Mouse (Mus musculus) liver, embryonic 11.5 days (tissue): Measurements from ENCODE around the gene Rbm47. TPM values are rescaled to one million over a fixed set of nuclear protein-coding genes. Genes with fewer than 3 reads are reported as not detected.
"Not testable (repeated sequence)": the region's sequence is repeated elsewhere in the genome, so short reads cannot be mapped to it uniquely, and the experiment has no call there.

Experiments
- ATAC-seq: fragments of 200-750 bp; cut with Nextera tagmentation; replicated peaks from 2 replicates; pipeline ENCODE4 v1.8.0; 2017; ENCODE audit warnings: moderate number of reproducible peaks, mild to moderate bottlenecking, moderate TSS enrichment, moderate library complexity; ENCODE audit not compliant: low FRiP score
- DNase-seq: peaks from one replicate; pipeline ENCODE4 v3.0.0-alpha.2; 2017; ENCODE audit warnings: low spot score
- H3K27ac ChIP-seq: fragments of 300-500 bp; sonication (generic); 2 replicates; pipeline ENCODE4 v1.5.1; 2014; ENCODE audit warnings: mild to moderate bottlenecking, low read depth, low read length, control low read depth
- H3K27me3 ChIP-seq: fragments of 300-500 bp; sonication (generic); replicated peaks from 2 replicates; pipeline ENCODE4 v1.6.1; 2014; ENCODE audit warnings: low read length, mixed read lengths; ENCODE audit not compliant: control insufficient read depth, insufficient read depth
- H3K36me3 ChIP-seq: fragments of 300-500 bp; sonication (generic); 2 replicates; pipeline ENCODE4 v1.6.1; 2014; ENCODE audit warnings: mild to moderate bottlenecking, low read length, moderate library complexity, mixed read lengths; ENCODE audit not compliant: control insufficient read depth, insufficient read depth
- H3K4me1 ChIP-seq: fragments of 300-500 bp; sonication (generic); replicated peaks from 2 replicates; pipeline ENCODE4 v1.6.1; 2014; ENCODE audit warnings: low read length, mixed read lengths; ENCODE audit not compliant: control insufficient read depth, insufficient read depth
- H3K4me2 ChIP-seq: fragments of 300-500 bp; sonication (generic); 2 replicates; pipeline ENCODE4 v1.6.1; 2014; ENCODE audit warnings: mild to moderate bottlenecking, control low read depth, moderate library complexity
- H3K4me3 ChIP-seq: fragments of 300-500 bp; sonication (generic); 2 replicates; pipeline ENCODE4 v1.5.1; 2014; ENCODE audit warnings: low read depth, low read length, control low read depth
- H3K9ac ChIP-seq: fragments of 300-500 bp; sonication (generic); 2 replicates; pipeline ENCODE4 v1.6.1; 2014; ENCODE audit warnings: low read depth, low read length, control low read depth
- H3K9me3 ChIP-seq: fragments of 300-500 bp; sonication (generic); 2 replicates; pipeline ENCODE4 v1.6.1; 2016; ENCODE audit warnings: low read length, inconsistent platforms, mixed read lengths; ENCODE audit not compliant: control insufficient read depth
- WGBS: fragments of 180-500 bp; shearing (Covaris S2); extraction: QIAGEN DNeasy Blood & Tissue Kit; methylation state at CpG from one replicate; pipeline ENCODE4 v1.1.7; 2014; 5-methylcytosine and 5-hydroxymethylcytosine counted together
- polyA plus RNA-seq: library from polyadenylated mRNA; unstranded; fragments of >200 nt; fragmentation: Nextera tagmentation; extraction: Ambion mirVana; gene quantifications from 2 replicates; pipeline ENCODE4 v1.2.1, GENCODE M21; 2014

Gene Rbm47
- polyA plus RNA-seq, 1 experiment from 2014 or later: 13.5 TPM

DNA sequence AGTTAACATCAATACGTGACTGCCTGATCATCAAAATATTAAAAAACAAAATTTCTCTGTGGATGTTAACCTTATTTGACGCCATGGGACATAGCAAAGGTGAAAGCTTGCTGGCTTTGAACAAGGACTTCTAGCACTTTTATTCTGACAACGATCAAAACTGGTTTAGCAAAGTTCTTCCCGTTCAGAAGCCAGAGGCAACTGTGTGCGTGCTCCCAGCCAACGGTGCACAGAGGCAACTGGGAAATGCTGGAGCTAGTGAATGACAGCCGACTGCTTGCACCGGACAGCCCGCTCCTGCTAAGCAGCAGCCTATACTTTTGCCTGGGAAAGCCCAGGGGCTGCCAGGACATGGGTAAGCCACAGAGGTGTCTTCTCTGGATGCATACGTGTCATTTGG is 22.4 kb upstream of the Rbm47 start:
- Histone ChIP-seq H3K9me3 (no peaks in the 10 kb centered on the region), H3K4me2 (no peak overlapping the region), H3K36me3 (no peaks in the 10 kb centered on the region), H3K4me1 (no peaks in the 10 kb centered on the region), H3K27ac (no peak overlapping the region), H3K9ac (no peak overlapping the region), H3K4me3 (no peak overlapping the region), H3K27me3 (no peaks in the 10 kb centered on the region)
- DNase-seq: no peak
- no peak for ATAC-seq
- 81% methylated on average over 10 of the region's 10 CpGs for WGBS

- H3K4me1 ChIP-seq: no peaks in the 10 kb centered on the region
- H3K27ac ChIP-seq: no peak overlapping the region
- no peaks in the 10 kb centered on the region for H3K36me3 ChIP-seq
- no peak overlapping the region for H3K9ac ChIP-seq
- no peak overlapping the region for H3K4me2 ChIP-seq
- H3K9me3 ChIP-seq: no peaks in the 10 kb centered on the region
- ATAC-seq (no peak), DNase-seq (no peak)
- H3K27me3 ChIP-seq: no peaks in the 10 kb centered on the region
- H3K4me3 ChIP-seq: no peak overlapping the region
- 82% methylated on average over 11 of the region's 11 CpGs for WGBS
Measured at GRCm38 (mm10) chr5:66193218-66193846, 20.4 kb upstream of the Rbm47 start.

- Histone ChIP-seq H3K4me3 (no peak overlapping the region), H3K27me3 (no peaks in the 10 kb centered on the region), H3K4me1 (no peaks in the 10 kb centered on the region), H3K27ac (no peak overlapping the region), H3K9ac (no peak overlapping the region), H3K9me3 (no peaks in the 10 kb centered on the region), H3K36me3 (no peaks in the 10 kb centered on the region), H3K4me2 (no peak overlapping the region)
- DNase-seq (no peak), ATAC-seq (no peak)
- 61% methylated on average over 7 of the region's 7 CpGs for WGBS
Measured at GRCm38 (mm10) chr5:66191185-66191503, 18.2 kb upstream of the Rbm47 start.

GRCm38 (mm10) chr5:66190481-66191184 is 17.7 kb upstream of the Rbm47 start:
- Histone ChIP-seq H3K4me2 (no peak overlapping the region), H3K4me3 (no peak overlapping the region), H3K27me3 (no peaks in the 10 kb centered on the region), H3K9ac (no peak overlapping the region), H3K27ac (no peak overlapping the region), H3K4me1 (no peaks in the 10 kb centered on the region), H3K36me3 (no peaks in the 10 kb centered on the region), H3K9me3 (no peaks in the 10 kb centered on the region)
- no peak for DNase-seq
- no peak for ATAC-seq
- 72% methylated on average over 16 of the region's 16 CpGs for WGBS

- H3K36me3 ChIP-seq, ATAC-seq, H3K4me2 ChIP-seq, H3K4me1 ChIP-seq, DNase-seq, H3K9me3 ChIP-seq, H3K27me3 ChIP-seq, H3K9ac ChIP-seq, H3K27ac ChIP-seq, H3K4me3 ChIP-seq: not testable (repeated sequence)
- 74% methylated on average over 7 of the region's 7 CpGs for WGBS
Measured at GRCm38 (mm10) chr5:66188591-66188990, 15.7 kb upstream of the Rbm47 start.

DNA sequence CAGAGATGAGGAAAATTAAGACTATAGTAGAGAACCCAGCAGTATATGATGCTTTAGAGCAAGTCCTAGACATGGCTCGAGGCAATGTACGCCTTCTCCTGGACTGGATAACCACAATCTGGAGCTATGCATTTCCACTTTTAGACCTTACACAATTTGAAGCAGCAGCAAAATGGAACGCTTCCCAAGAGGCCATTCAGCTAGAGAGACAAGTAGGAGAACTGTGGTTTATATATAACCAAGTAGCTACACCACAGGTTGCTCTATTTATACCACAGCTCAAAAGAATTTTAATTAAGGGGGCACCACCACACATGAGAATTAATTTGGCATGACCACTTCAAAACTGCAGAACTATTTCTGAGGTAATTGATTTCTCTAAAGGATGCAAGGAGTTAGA is 9.2 kb upstream of the Rbm47 start:
- Histone ChIP-seq H3K27ac (no peak overlapping the region), H3K36me3 (no peaks in the 10 kb centered on the region), H3K4me3 (no peak overlapping the region), H3K4me1 (no peaks in the 10 kb centered on the region), H3K9me3 (no peaks in the 10 kb centered on the region), H3K4me2 (no peak overlapping the region), H3K27me3 (no peaks in the 10 kb centered on the region), H3K9ac (no peak overlapping the region)
- WGBS: 79% methylated on average over 3 of the region's 3 CpGs
- no peak for DNase-seq
- no peak for ATAC-seq

DNA sequence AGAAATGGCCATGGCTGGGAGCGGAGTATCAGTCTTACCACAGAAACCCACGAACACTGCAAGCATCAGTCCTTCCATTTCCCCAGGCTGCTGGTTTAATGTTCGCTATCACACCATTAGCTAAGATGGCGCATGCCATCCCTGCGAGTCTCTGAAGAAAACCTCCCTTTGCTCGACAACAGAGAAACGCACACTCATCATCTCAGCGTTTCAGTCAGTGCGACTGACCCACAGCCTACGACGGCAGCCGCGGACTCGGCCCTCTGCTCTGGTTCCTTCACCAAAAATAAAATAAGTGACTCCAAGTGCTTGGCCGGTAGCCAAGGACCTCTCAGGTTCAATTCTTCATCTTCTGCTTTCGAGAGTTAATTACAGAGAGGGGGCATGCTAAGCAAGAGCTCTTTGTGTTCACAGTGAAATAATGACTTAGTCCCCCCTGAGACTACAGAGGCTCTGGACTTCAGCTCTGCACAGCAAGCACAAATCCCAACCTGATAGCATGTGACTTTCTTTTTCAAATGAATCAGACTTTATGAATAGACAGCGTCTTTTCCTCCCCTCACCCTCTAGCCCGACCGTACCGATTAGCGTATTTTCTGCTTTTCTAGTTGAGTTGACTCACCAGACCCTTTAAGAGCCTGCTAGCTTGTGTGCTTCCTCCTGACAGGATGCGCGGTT is 1.4 kb upstream of the Rbm47 start:
- 84% methylated on average over 23 of the region's 23 CpGs for WGBS
- H3K9me3 ChIP-seq: no peaks in the 10 kb centered on the region
- no peaks in the 10 kb centered on the region for H3K27me3 ChIP-seq
- no peak for ATAC-seq
- no peaks in the 10 kb centered on the region for H3K4me1 ChIP-seq
- H3K36me3 ChIP-seq: no peaks in the 10 kb centered on the region
- H3K4me3 ChIP-seq: no peak overlapping the region
- H3K9ac ChIP-seq: no peak overlapping the region
- no peak for DNase-seq
- H3K4me2 ChIP-seq: no peak overlapping the region
- no peak overlapping the region for H3K27ac ChIP-seq

- Histone ChIP-seq H3K27me3 (no peaks in the 10 kb centered on the region), H3K9ac (no peak overlapping the region), H3K27ac (no peak overlapping the region), H3K4me2 (no peak overlapping the region), H3K9me3 (no peaks in the 10 kb centered on the region), H3K4me3 (no peak overlapping the region), H3K4me1 (no peaks in the 10 kb centered on the region), H3K36me3 (no peaks in the 10 kb centered on the region)
- DNase-seq: no peak
- no peak for ATAC-seq
- WGBS: 78% methylated on average over 9 of the region's 9 CpGs
Measured at GRCm38 (mm10) chr5:66170591-66170990, 2.3 kb downstream of the Rbm47 start.

- ATAC-seq: no peak
- Histone ChIP-seq H3K27ac (no peak overlapping the region), H3K4me1 (no peaks in the 10 kb centered on the region), H3K9ac (no peak overlapping the region), H3K9me3 (no peaks in the 10 kb centered on the region), H3K4me3 (no peak overlapping the region), H3K27me3 (no peaks in the 10 kb centered on the region), H3K4me2 (no peak overlapping the region), H3K36me3 (no peaks in the 10 kb centered on the region)
- DNase-seq: no peak
- WGBS: 74% methylated on average over 2 of the region's 2 CpGs
Measured at GRCm38 (mm10) chr5:66169099-66169485, 3.8 kb downstream of the Rbm47 start.
